Mouse (Mus musculus): ENCODE results near the gene Pnma3. TPM values are rescaled to one million over a fixed set of nuclear protein-coding genes. Genes with fewer than 3 reads are reported as not detected.
"Not testable (repeated sequence)": the region's sequence is repeated elsewhere in the genome, so short reads cannot be mapped to it uniquely, and the experiment has no call there.

Gene Pnma3
- polyA plus RNA-seq (2012), result not detected in 2 replicates

DNA sequence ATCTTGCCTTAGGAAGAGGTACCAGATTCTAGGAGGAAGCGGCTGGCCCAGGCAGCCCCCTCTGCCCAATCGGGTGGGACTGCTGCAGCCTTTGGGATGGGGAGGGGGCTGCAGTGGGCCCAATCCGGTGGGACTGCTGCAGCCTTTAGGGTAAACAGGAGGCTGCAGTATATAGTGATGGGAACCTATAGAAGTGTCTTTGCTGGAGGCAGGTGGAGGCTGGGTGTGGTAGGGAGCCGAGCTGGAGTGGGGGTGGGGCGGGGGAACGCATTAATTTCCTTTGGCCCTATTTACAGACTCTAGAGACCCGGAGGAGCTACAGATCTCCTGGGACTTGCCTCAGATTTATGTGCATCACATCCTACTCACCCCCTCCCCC, at the start of gene Pnma3:
TSS of gene Pnma3 (plus strand) at position 373 of the 379 bp plus-strand sequence.
- H3K4me1 ChIP-seq (ENCODE audit: control insufficient read depth), result no peaks in the 10 kb centered on the region
- H3K9me3 ChIP-seq (ENCODE audit: control insufficient read depth, low read length), result no peaks in the 10 kb centered on the region
- TF ChIP-seq TAL1 (IDR thresholded peaks at IDR 0.05; ENCODE audit: low read length) (no peak), GATA1 (IDR thresholded peaks at IDR 0.05; ENCODE audit: low read length) (no peak)
- peaks cover 8% of the 10 kb centered on the region for H3K27me3 ChIP-seq (ENCODE audit: control insufficient read depth)
- no peaks in the 10 kb centered on the region for H3K36me3 ChIP-seq (ENCODE audit: control insufficient read depth)
- no peak within 1 kb of the TSS for H3K4me3 ChIP-seq (replicated peaks)

- H3K27me3 ChIP-seq (ENCODE audit: control insufficient read depth), result peaks cover 2% of the 10 kb centered on the region; the same call in 1 of the 2 replicates
- H3K4me1 ChIP-seq (ENCODE audit: control insufficient read depth), result no peaks in the 10 kb centered on the region
- H3K4me3 ChIP-seq (replicated peaks), result no peak within 1 kb of the TSS
- H3K36me3 ChIP-seq (ENCODE audit: control insufficient read depth), result no peaks in the 10 kb centered on the region
- no peak for TF ChIP-seq TAL1 (IDR thresholded peaks at IDR 0.05; ENCODE audit: low read length)
- TF ChIP-seq GATA1 (IDR thresholded peaks at IDR 0.05; ENCODE audit: low read length), result no peak
- peaks cover 3% of the 10 kb centered on the region; the same call in 1 of the 2 replicates for H3K9me3 ChIP-seq (ENCODE audit: control insufficient read depth, low read length)
Observed at GRCm38 (mm10) chrX:73037003-73037402, 27.6 kb upstream of the Pnma3 start, which contains the start of gene Pnma5. Gene Pnma5 (minus strand): TSS chrX:73037103.

GRCm38 (mm10) chrX:73038831-73039230, 25.8 kb upstream of the Pnma3 start:
- Histone ChIP-seq H3K27me3 (ENCODE audit: control insufficient read depth) (peaks cover 2% of the 10 kb centered on the region; the same call in 1 of the 2 replicates), H3K4me3 (replicated peaks) (no peak overlapping the region)
- no peak for TF ChIP-seq GATA1 (IDR thresholded peaks at IDR 0.05; ENCODE audit: low read length)
- no peak for TF ChIP-seq TAL1 (IDR thresholded peaks at IDR 0.05; ENCODE audit: low read length)

GRCm38 (mm10) chrX:73039666-73040065, 24.9 kb upstream of the Pnma3 start:
- H3K36me3 ChIP-seq (ENCODE audit: control insufficient read depth), result no peaks in the 10 kb centered on the region
- H3K9me3 ChIP-seq (ENCODE audit: control insufficient read depth, low read length), result peaks cover 3% of the 10 kb centered on the region; the same call in 1 of the 2 replicates
- no peaks in the 10 kb centered on the region for H3K4me1 ChIP-seq (ENCODE audit: control insufficient read depth)
- TF ChIP-seq TAL1 (IDR thresholded peaks at IDR 0.05; ENCODE audit: low read length), result no peak
- H3K27me3 ChIP-seq (ENCODE audit: control insufficient read depth), result peaks cover 2% of the 10 kb centered on the region; the same call in 1 of the 2 replicates
- no peak overlapping the region for H3K4me3 ChIP-seq (replicated peaks)

More at GRCm38 (mm10) chrX:73038831-73039230, 25.8 kb upstream of the Pnma3 start:
- H3K36me3 ChIP-seq (ENCODE audit: control insufficient read depth), result no peaks in the 10 kb centered on the region
- H3K9me3 ChIP-seq (ENCODE audit: control insufficient read depth, low read length), result peaks cover 3% of the 10 kb centered on the region; the same call in 1 of the 2 replicates
- no peaks in the 10 kb centered on the region for H3K4me1 ChIP-seq (ENCODE audit: control insufficient read depth)

DNA sequence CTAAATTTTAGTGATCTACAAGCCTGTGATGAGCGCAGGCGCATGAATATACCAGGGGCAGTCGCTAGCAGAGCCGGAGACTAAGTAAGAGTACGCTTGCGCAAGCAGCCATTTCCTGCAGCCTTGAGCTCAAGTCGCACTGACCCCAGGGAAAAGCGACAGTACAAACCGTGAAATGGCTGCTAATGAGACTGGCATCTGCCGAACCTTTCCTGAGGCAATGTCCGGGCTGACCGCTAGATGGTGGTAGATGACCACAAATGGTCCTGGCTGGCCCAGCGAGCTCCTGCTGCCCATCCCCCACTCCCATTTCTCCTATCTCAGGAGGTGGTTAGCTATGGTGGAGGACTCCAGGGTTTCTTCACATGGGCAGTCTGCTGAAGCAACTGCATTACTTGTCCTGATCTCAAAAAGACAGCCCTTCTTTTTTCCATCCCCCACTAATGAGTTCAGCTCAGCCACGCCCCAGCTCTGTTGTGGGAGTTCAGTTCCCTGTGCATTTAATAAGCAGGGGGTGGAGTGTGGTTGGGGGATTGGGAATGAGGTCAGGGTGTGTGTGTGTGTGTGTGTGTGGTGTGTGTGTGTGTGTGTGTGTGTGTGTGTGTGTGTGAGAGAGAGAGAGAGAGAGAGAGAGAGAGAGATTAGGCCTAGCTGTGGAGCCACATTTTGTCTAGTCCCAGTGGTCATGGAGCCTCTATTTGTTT, 10.6 kb upstream of the Pnma3 start:
- H3K4me1 ChIP-seq (ENCODE audit: control insufficient read depth), result peaks cover 1% of the 10 kb centered on the region
- TF ChIP-seq TAL1 (IDR thresholded peaks at IDR 0.05; ENCODE audit: low read length), result no peak
- no peak for TF ChIP-seq GATA1 (IDR thresholded peaks at IDR 0.05; ENCODE audit: low read length)
- H3K4me3 ChIP-seq (replicated peaks), result no peak overlapping the region
- H3K9me3 ChIP-seq (ENCODE audit: control insufficient read depth, low read length), result no peaks in the 10 kb centered on the region
- H3K36me3 ChIP-seq (ENCODE audit: control insufficient read depth), result no peaks in the 10 kb centered on the region
- no peaks in the 10 kb centered on the region for H3K27me3 ChIP-seq (ENCODE audit: control insufficient read depth)

DNA sequence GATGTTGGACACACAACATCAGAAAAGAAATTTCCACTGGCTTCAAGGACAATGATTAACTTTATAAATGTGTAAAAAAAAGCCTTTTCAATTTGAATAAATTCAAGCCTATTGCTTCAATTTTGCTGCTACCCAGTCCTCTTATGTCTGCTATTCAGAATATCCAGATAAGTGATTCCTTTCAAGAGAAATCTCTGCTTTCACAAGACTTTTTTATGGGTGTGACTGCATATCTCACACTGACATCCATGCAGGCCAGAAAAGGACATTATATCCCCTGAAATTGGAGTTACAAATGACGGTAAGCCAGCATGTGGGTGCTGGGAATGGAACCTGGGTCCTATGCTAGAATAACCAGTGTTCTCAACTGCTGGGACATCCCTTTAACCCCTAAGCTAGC, 3.1 kb upstream of the Pnma3 start:
- Histone ChIP-seq H3K27me3 (ENCODE audit: control insufficient read depth) (peaks cover 8% of the 10 kb centered on the region), H3K36me3 (ENCODE audit: control insufficient read depth) (no peaks in the 10 kb centered on the region), H3K4me1 (ENCODE audit: control insufficient read depth) (no peaks in the 10 kb centered on the region), H3K9me3 (ENCODE audit: control insufficient read depth, low read length) (no peaks in the 10 kb centered on the region), H3K4me3 (replicated peaks) (no peak overlapping the region)
- TF ChIP-seq TAL1 (IDR thresholded peaks at IDR 0.05; ENCODE audit: low read length) (no peak), GATA1 (IDR thresholded peaks at IDR 0.05; ENCODE audit: low read length) (no peak)

GRCm38 (mm10) chrX:73062323-73062722, 2.3 kb upstream of the Pnma3 start:
- no peaks in the 10 kb centered on the region for H3K4me1 ChIP-seq (ENCODE audit: control insufficient read depth)
- TF ChIP-seq TAL1 (IDR thresholded peaks at IDR 0.05; ENCODE audit: low read length), result no peak
- TF ChIP-seq GATA1 (IDR thresholded peaks at IDR 0.05; ENCODE audit: low read length), result no peak
- H3K36me3 ChIP-seq (ENCODE audit: control insufficient read depth), result no peaks in the 10 kb centered on the region
- H3K27me3 ChIP-seq (ENCODE audit: control insufficient read depth), result peaks cover 8% of the 10 kb centered on the region
- H3K9me3 ChIP-seq (ENCODE audit: control insufficient read depth, low read length), result no peaks in the 10 kb centered on the region
- no peak overlapping the region for H3K4me3 ChIP-seq (replicated peaks)

DNA sequence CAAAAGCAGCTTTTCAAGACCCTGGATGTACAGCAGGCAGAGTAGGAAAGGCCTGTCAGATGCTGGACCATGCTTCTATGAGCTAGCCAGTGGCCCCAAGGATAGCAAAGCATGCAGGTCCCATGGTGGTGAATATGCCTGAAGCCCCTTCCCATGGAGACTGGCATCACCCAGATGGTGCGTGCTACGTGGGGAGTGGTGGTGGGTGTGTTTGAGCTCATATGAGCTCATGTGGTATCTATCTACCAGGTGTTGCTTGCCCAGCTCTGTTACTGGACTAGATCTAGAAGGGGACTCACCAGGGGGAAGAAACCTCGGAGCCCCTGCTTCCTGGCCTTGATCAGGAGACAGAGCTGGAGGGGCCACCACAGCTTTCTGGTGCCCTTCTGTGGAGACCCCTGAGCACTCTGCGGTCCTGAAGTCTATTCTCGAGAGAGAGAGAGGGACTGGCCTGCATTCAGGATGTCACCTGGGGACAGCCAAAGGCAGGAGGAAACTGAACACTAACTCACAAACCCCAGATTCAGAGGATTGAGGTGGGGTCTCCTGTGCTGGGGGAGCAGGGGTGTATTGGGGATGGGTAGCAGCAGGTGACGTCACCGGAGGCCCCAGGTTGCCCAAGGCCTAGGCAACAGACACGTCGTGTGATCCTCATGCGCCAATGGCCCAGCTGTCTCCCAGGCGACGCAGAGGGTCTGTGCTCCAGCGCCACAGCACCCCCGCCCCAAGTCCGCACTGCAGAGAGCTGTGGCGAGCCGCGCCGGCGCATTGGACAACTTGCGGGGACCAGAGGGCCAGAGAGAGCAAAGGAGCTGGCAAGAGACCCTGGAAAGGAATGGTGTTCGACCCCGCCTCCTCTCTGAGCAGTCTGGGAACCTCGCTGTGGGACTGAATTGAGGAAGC, 824 bp upstream of the Pnma3 start:
- Histone ChIP-seq H3K4me1 (ENCODE audit: control insufficient read depth) (no peaks in the 10 kb centered on the region), H3K27me3 (ENCODE audit: control insufficient read depth) (peaks cover 8% of the 10 kb centered on the region), H3K4me3 (replicated peaks) (no peak overlapping the region), H3K36me3 (ENCODE audit: control insufficient read depth) (no peaks in the 10 kb centered on the region), H3K9me3 (ENCODE audit: control insufficient read depth, low read length) (no peaks in the 10 kb centered on the region)
- no peak for TF ChIP-seq TAL1 (IDR thresholded peaks at IDR 0.05; ENCODE audit: low read length)
- TF ChIP-seq GATA1 (IDR thresholded peaks at IDR 0.05; ENCODE audit: low read length), result no peak

GRCm38 (mm10) chrX:73066765-73067312, 2.3 kb downstream of the Pnma3 start:
- H3K27me3 ChIP-seq (ENCODE audit: control insufficient read depth); H3K4me1 ChIP-seq (ENCODE audit: control insufficient read depth); H3K4me3 ChIP-seq (replicated peaks); H3K36me3 ChIP-seq (ENCODE audit: control insufficient read depth); H3K9me3 ChIP-seq (ENCODE audit: control insufficient read depth, low read length): not testable (repeated sequence)

DNA sequence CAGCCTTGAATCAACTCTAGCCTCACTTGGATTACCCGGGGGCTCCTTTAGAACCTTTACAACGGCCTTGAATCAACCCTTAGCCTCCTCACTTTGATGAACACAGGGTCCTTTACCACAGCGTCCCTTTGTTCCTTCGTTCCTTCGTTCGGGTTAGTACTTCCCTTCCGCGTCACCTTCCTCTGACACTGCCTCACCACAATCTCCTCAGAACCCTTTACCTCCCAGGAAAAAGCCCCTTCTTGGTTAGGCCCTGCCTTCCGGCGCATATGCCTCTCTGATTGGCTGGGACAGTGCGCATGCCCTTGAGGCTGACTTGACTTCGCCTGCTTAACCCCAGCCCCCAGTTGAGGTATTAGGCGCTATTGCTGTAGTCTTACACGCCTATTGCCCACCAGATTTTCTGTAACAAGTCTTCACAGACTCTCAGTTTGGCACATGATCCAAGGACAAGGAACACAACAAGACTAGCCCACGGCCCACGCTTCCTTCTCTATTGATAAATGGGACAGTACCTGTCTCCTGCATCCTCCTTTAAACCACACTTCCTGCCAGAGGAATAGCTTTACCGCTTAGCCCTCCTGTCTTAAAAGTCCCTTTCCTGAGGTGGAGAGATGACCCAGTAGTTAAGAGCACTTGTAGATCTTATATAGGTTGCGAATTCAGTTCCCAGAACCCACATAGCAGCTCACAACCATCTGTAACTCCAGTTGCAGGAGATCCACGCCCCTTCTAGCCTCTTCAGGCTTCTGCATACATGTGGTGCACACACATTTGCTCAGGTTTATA, 17.9 kb downstream of the Pnma3 start, which contains the start of gene Xlr4a:
TSS of gene Xlr4a (minus strand) at position 212 of the 789 bp plus-strand sequence.
- H3K4me3 ChIP-seq (replicated peaks); H3K36me3 ChIP-seq (ENCODE audit: control insufficient read depth); H3K9me3 ChIP-seq (ENCODE audit: control insufficient read depth, low read length); H3K27me3 ChIP-seq (ENCODE audit: control insufficient read depth); H3K4me1 ChIP-seq (ENCODE audit: control insufficient read depth): not testable (repeated sequence)

DNA sequence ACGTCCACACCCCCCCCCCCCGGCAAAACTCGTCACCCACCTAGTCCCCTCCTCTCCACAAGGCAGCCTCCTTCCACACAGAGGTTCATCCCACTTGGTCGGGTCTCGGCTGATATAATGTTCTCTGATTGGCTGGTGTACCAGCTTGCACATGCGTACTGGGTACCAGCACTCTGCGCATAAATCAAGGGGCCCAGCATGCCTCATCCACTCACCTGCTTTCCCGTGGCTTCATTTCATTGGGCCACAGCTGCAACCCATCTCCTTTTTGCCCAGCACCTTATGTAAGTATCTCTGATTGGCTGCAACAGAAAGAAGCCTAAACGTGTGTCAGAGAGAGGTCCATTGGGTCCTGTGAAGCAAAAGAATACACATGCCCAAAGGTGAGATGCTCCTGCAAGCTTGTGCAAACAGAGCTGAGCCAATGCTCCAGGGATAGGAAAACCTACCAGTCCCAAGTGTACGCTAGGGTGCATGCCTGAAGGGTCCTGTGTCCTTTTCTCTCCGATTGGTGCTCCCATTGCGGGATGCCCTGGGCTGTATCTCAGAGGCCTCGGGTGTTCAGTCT, 32.4 kb downstream of the Pnma3 start, which contains the start of gene Xlr3a:
TSS of gene Xlr3a (minus strand) at position 155 of the 568 bp plus-strand sequence.
- not testable (repeated sequence) for H3K27me3 ChIP-seq (ENCODE audit: control insufficient read depth); H3K4me3 ChIP-seq (replicated peaks); H3K9me3 ChIP-seq (ENCODE audit: control insufficient read depth, low read length); H3K36me3 ChIP-seq (ENCODE audit: control insufficient read depth); H3K4me1 ChIP-seq (ENCODE audit: control insufficient read depth)

DNA sequence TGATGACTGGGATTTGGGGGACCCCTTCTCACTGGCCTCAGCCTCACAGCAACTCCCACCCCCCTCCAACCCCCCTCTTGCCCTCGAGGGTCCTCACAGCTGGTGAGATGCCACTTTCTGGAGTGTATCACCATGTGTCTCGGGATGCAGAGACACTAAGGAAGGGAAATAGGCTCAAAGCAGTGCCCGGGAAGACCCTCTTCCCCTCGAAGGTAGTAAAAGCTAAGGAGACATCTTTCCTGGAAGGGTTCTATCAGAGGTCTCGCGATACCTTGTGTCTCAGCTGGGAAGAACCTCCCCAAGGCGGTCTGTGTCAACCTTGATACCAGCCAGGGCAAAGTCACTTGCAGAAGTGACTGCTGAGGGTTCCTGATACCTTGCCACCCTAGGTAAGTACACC, 52.2 kb downstream of the Pnma3 start, which contains the start of gene Gm14685:
TSS of gene Gm14685 (plus strand) at position 301 of the 400 bp plus-strand sequence.
- not testable (repeated sequence) for H3K9me3 ChIP-seq (ENCODE audit: control insufficient read depth, low read length); H3K27me3 ChIP-seq (ENCODE audit: control insufficient read depth); H3K36me3 ChIP-seq (ENCODE audit: control insufficient read depth); H3K4me3 ChIP-seq (replicated peaks); H3K4me1 ChIP-seq (ENCODE audit: control insufficient read depth)

All from erythroblast, embryonic 14.5 days (primary cell).